Mouse (Mus musculus) kidney, adult 2 months (tissue): ENCODE results near the gene Mrps35. TPM values are rescaled to one million over a fixed set of nuclear protein-coding genes. Genes with fewer than 3 reads are reported as not detected.

Experiments used
- DNase-seq: peaks from one replicate; pipeline ENCODE4 v3.0.0; 2021
- H3K27ac ChIP-seq: fragments of 200-500 bp; 2 replicates; pipeline ENCODE4 v1.5.1; 2012; ENCODE audit warnings: low read depth, low read length, control low read depth, inconsistent platforms; ENCODE audit not compliant: insufficient read depth
- H3K27me3 ChIP-seq: fragments of 200-500 bp; replicated peaks from 2 replicates; pipeline ENCODE4 v1.6.1; 2012; ENCODE audit warnings: mild to moderate bottlenecking, moderate library complexity, low read length, inconsistent platforms; ENCODE audit not compliant: control insufficient read depth, insufficient read depth
- H3K36me3 ChIP-seq: fragments of 200-500 bp; 2 replicates; pipeline ENCODE4 v1.6.1; 2012; ENCODE audit warnings: mild to moderate bottlenecking, moderate library complexity, low read length, inconsistent platforms; ENCODE audit not compliant: control insufficient read depth, insufficient read depth
- H3K4me1 ChIP-seq: fragments of 200-500 bp; 2 replicates; pipeline ENCODE4 v1.6.1; 2011; ENCODE audit warnings: low read length; ENCODE audit not compliant: control insufficient read depth, insufficient read depth
- H3K4me3 ChIP-seq: fragments of 200-500 bp; 2 replicates; pipeline ENCODE4 v1.5.1; 2011; ENCODE audit warnings: mild to moderate bottlenecking, low read depth, low read length, control low read depth; ENCODE audit not compliant: insufficient read depth
- CTCF ChIP-seq: fragments of 200-500 bp; conservative IDR thresholded peaks from 2 replicates; pipeline ENCODE4 v1.5.1; 2011; ENCODE audit warnings: low read depth, mild to moderate bottlenecking, control low read depth, low read length, moderate library complexity, mixed read lengths; ENCODE audit not compliant: insufficient read depth, insufficient read length
- POLR2A ChIP-seq: fragments of 200-500 bp; IDR thresholded peaks from one replicate; pipeline ENCODE4 v1.6.1; 2011; ENCODE audit warnings: low read depth, low read length, control low read depth
- WGBS: fragments of 180-500 bp; shearing (Covaris S2); methylation state at CpG from one replicate; pipeline ENCODE4 v1.1.7; 2018; 5-methylcytosine and 5-hydroxymethylcytosine counted together
- polyA plus RNA-seq: library from polyadenylated mRNA; depleted of rRNA; stranded (reverse); fragments of >200 nt; gene quantifications from 2 replicates; pipeline ENCODE4 v1.2.3, GENCODE M21; 2012

Mrps35 gene
- polyA plus RNA-seq, 1 experiment: 33.1 TPM

GRCm38 (mm10) chr6:146999755-147000154 is 42.8 kb upstream of the Mrps35 start:
- no peak for DNase-seq
- WGBS: 78% methylated on average over 2 of the region's 2 CpGs
- H3K36me3 ChIP-seq: peaks cover 9% of the 10 kb centered on the region
- H3K4me1 ChIP-seq: no peaks in the 10 kb centered on the region
- H3K27ac ChIP-seq: no peak overlapping the region
- no peaks in the 10 kb centered on the region for H3K27me3 ChIP-seq
- no peak overlapping the region for H3K4me3 ChIP-seq
- no peak for TF ChIP-seq POLR2A
- TF ChIP-seq CTCF: no peak

- DNase-seq: peak; percentile 37
- TF ChIP-seq CTCF (peak; percentile 68), POLR2A (no peak)
- no peak overlapping the region for H3K4me3 ChIP-seq
- H3K36me3 ChIP-seq: peaks cover 6% of the 10 kb centered on the region
- 67% methylated on average over 3 of the region's 3 CpGs for WGBS
- H3K27ac ChIP-seq: no peak overlapping the region
- H3K4me1 ChIP-seq: no peaks in the 10 kb centered on the region
- H3K27me3 ChIP-seq: no peaks in the 10 kb centered on the region
Observed at GRCm38 (mm10) chr6:147008148-147008547, 34.4 kb upstream of the Mrps35 start.

- Histone ChIP-seq H3K4me3 (no peak overlapping the region), H3K4me1 (no peaks in the 10 kb centered on the region), H3K27ac (no peak overlapping the region), H3K27me3 (no peaks in the 10 kb centered on the region), H3K36me3 (peaks cover 8% of the 10 kb centered on the region)
- WGBS: 84% methylated on average over 6 of the region's 6 CpGs
- no peak for TF ChIP-seq POLR2A
- no peak for TF ChIP-seq CTCF
- no peak for DNase-seq
Observed at GRCm38 (mm10) chr6:147010358-147010757, 32.2 kb upstream of the Mrps35 start.

GRCm38 (mm10) chr6:147010811-147011520 is 31.6 kb upstream of the Mrps35 start:
- Histone ChIP-seq H3K27ac (no peak overlapping the region), H3K36me3 (peaks cover 8% of the 10 kb centered on the region), H3K4me1 (no peaks in the 10 kb centered on the region), H3K4me3 (no peak overlapping the region), H3K27me3 (no peaks in the 10 kb centered on the region)
- DNase-seq: no peak
- TF ChIP-seq POLR2A (no peak), CTCF (no peak)
- WGBS: 72% methylated on average over 15 of the region's 15 CpGs

GRCm38 (mm10) chr6:147011555-147011954 is 31.0 kb upstream of the Mrps35 start:
- H3K4me1 ChIP-seq: no peaks in the 10 kb centered on the region
- H3K4me3 ChIP-seq: no peak overlapping the region
- peaks cover 9% of the 10 kb centered on the region for H3K36me3 ChIP-seq
- 62% methylated on average over 6 of the region's 6 CpGs for WGBS
- H3K27ac ChIP-seq: no peak overlapping the region
- no peaks in the 10 kb centered on the region for H3K27me3 ChIP-seq
- DNase-seq: no peak
- TF ChIP-seq POLR2A (no peak), CTCF (no peak)

- Histone ChIP-seq H3K36me3 (peaks cover 9% of the 10 kb centered on the region), H3K4me3 (no peak overlapping the region), H3K27ac (no peak overlapping the region), H3K27me3 (no peaks in the 10 kb centered on the region), H3K4me1 (no peaks in the 10 kb centered on the region)
- no peak for TF ChIP-seq CTCF
- TF ChIP-seq POLR2A: no peak
- WGBS: 73% methylated on average over 6 of the region's 6 CpGs
- DNase-seq: no peak
Observed at GRCm38 (mm10) chr6:147011977-147012376, 30.6 kb upstream of the Mrps35 start.

- no peaks in the 10 kb centered on the region for H3K27me3 ChIP-seq
- no peaks in the 10 kb centered on the region for H3K4me1 ChIP-seq
- TF ChIP-seq CTCF: peak; percentile 13; the same call in 1 of the 2 replicates
- TF ChIP-seq POLR2A: no peak
- 89% methylated on average over 1 of the region's 1 CpGs for WGBS
- H3K4me3 ChIP-seq: no peak overlapping the region
- no peak overlapping the region for H3K27ac ChIP-seq
- no peak for DNase-seq
- peaks cover 9% of the 10 kb centered on the region for H3K36me3 ChIP-seq
Observed at GRCm38 (mm10) chr6:147013546-147013945, 29.0 kb upstream of the Mrps35 start.
